Mouse (Mus musculus) bone marrow, adult 2 months (tissue): ENCODE results near the gene Rsl24d1. TPM values are rescaled to one million over a fixed set of nuclear protein-coding genes. Genes with fewer than 3 reads are reported as not detected.
A peak's percentile ranks its signal among the peaks of the same experiment; 100 is the strongest.
"Not testable (repeated sequence)": the region's sequence is repeated elsewhere in the genome, so short reads cannot be mapped to it uniquely, and the experiment has no call there.

Source experiments
- H3K27ac ChIP-seq: fragments of 200-500 bp; 2 replicates; pipeline ENCODE4 v1.5.1; 2012; ENCODE audit warnings: low read depth, mild to moderate bottlenecking, control low read depth, inconsistent platforms, low read length; ENCODE audit not compliant: control insufficient read depth, poor library complexity, insufficient read depth
- H3K4me1 ChIP-seq: fragments of 200-500 bp; 2 replicates; pipeline ENCODE4 v1.6.1; 2011; ENCODE audit warnings: low read length; ENCODE audit not compliant: control insufficient read depth, insufficient read depth
- H3K4me3 ChIP-seq: fragments of 200-500 bp; replicated peaks from 2 replicates; pipeline ENCODE3; 2011; ENCODE audit warnings: mild to moderate bottlenecking, low read depth, low read length, control low read depth; ENCODE audit not compliant: control insufficient read depth
- CTCF ChIP-seq: fragments of 200-500 bp; IDR thresholded peaks from 2 replicates; pipeline ENCODE4 v1.5.1; 2011; ENCODE audit warnings: low read length, control low read depth; ENCODE audit not compliant: control insufficient read depth, insufficient read depth
- POLR2A ChIP-seq: fragments of 200-500 bp; IDR thresholded peaks from 2 replicates; pipeline ENCODE4 v1.6.1; 2011; ENCODE audit warnings: low read depth, mild to moderate bottlenecking, control low read depth, low read length, borderline replicate concordance; ENCODE audit not compliant: control insufficient read depth
- WGBS: fragments of 180-500 bp; shearing (Covaris S2); methylation state at CpG from one replicate; pipeline ENCODE4 v1.1.7; 2018; 5-methylcytosine and 5-hydroxymethylcytosine counted together
- polyA plus RNA-seq: library from polyadenylated mRNA; stranded (reverse); fragments of >200 nt; gene quantifications from 2 replicates; pipeline ENCODE4 v1.2.4, GENCODE M21; 2011; ENCODE audit warnings: low replicate concordance; ENCODE audit not compliant: missing spikeins, insufficient read depth, insufficient read length

The Rsl24d1 gene
- polyA plus RNA-seq, 1 experiment, result 47.4 TPM

GRCm38 (mm10) chr9:73073169-73073568 is 40.1 kb upstream of the Rsl24d1 start:
- Histone ChIP-seq H3K27ac (peak overlapping the region; percentile 92), H3K4me1 (peaks cover 12% of the 10 kb centered on the region; the same call in 1 of the 2 replicates), H3K4me3 (peak overlapping the region; percentile 15)
- 3% methylated on average over 5 of the region's 5 CpGs for WGBS
- no peak for TF ChIP-seq CTCF
- TF ChIP-seq POLR2A, result no peak

DNA sequence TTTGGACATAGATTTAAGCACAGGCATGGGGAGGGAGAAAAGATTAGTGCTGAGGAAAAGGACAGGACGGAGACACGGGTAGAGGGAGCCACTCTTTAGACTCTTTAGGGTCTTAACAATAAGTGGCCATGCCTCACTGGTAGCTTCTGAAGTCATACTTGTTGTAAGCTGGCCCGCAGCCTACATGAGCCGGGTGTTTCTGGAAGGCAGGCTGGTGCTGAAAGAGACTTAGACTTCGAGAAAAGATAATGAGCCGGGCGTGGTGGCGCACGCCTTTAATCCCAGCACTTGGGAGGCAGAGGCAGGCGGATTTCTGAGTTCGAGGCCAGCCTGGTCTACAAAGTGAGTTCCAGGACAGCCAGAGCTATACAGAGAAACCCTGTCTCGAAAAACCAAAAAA is 33.9 kb upstream of the Rsl24d1 start:
- H3K4me3 ChIP-seq, H3K4me1 ChIP-seq, H3K27ac ChIP-seq: not testable (repeated sequence)
- WGBS, result 82% methylated on average over 11 of the region's 12 CpGs

DNA sequence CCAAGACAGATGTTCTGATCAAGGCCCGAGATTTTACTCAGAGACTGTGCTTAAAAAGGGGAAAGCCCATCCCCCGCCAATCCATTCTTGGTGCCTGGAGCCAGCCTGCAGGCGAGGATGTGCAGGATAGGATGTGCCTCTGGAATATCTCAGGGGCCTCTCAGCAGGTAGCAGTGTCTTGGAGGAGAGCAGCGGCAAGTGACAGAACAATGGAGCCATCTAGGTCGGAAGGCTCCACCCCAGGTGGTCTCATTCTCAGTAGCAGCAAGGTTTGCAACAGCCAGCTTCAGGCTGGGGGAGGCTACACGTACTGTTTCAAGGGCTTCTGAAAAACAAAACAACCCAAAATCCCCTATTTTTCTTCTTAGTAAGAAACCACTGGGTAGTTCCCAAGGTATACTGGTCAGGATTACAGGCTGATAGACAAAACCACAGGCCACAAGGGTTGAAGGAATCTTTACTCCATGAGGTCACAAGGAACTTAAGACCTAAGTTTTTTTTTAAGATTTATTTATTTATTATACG is 33.4 kb upstream of the Rsl24d1 start:
- H3K4me3 ChIP-seq, result no peak overlapping the region
- peaks cover 8% of the 10 kb centered on the region for H3K4me1 ChIP-seq
- no peak for TF ChIP-seq POLR2A
- no peak for TF ChIP-seq CTCF
- H3K27ac ChIP-seq, result no peak overlapping the region
- 77% methylated on average over 7 of the region's 7 CpGs for WGBS

DNA sequence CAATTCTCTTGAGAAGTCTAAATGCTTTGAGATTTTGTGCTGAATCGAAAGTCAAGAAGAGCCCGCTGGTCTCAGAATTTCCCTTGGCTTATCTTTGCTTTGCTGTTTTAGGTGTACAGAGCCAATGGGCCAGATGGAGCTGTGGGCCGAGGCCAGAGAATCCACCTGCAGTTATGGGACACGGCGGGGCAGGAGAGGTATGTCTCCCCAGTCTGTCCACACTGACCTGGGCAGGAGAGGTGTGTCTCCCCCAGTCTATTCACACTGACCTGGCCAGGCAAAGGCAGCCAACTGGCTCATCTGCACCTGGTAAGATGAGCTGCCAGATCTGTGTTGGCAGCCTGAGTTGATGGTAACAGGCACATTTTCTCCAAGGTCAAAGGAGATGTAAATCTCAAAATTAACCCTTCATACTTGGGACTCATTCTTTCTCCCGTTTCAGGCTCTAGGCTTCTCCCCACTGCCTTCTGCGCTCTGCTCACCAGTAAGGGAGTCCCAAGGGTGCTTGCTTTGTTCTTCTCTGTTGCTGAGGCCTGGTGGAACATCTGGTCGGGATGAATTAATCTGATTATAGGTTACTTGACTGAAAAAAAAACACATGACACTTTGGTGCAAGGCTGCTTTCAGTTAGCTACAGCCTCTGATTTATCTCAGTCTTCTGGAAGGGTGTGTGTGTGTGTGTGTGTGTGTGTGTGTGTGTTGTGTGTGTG is 30.8 kb upstream of the Rsl24d1 start:
- Histone ChIP-seq H3K4me1 (peaks cover 11% of the 10 kb centered on the region), H3K27ac (no peak overlapping the region), H3K4me3 (no peak overlapping the region)
- 81% methylated on average over 8 of the region's 8 CpGs for WGBS
- TF ChIP-seq POLR2A (no peak), CTCF (no peak)

DNA sequence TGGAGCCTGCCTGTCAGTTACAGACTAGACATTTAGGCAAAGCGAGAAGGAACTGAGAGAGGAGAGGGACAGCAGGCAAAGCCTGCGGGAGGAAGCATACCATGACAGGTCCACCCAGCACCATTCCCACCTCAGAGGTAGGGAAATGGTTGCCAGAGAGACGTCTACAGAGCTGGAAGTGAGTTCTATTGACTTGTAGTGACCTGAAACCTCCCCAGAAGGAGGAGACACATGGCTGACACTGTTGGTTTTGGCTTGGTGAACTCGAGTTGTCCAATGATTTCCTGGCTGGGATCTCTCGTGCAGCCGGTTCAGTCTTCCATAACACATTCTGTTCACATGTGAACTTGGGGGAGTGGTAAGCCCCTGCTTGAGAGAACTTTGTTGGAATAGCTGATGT is 29.3 kb upstream of the Rsl24d1 start:
- peaks cover 14% of the 10 kb centered on the region for H3K4me1 ChIP-seq
- TF ChIP-seq CTCF, result no peak
- TF ChIP-seq POLR2A, result no peak

DNA sequence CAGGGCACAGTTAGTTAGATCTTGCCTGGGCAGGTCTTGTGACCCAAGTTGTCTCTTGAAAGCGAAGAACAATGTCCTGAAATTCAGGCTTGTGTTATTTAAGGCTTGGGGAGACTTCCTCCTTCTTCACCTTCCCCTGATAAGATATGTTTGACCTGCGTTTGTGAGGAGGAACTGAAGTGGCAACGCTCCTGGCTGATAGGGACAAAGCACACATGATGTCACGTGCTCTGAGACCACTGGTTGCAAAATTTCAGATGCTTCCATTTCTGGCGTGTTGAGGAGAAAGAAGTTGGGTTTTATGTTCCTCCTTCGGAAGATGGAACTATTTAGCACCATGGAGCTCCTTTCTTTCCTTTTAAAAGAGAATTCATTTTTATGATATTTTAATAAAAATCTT is 27.4 kb upstream of the Rsl24d1 start:
- no peak overlapping the region for H3K4me3 ChIP-seq
- H3K27ac ChIP-seq, result peak overlapping the region; percentile 80
- peaks cover 16% of the 10 kb centered on the region for H3K4me1 ChIP-seq
- TF ChIP-seq POLR2A, result no peak
- TF ChIP-seq CTCF, result no peak
- WGBS, result 8% methylated on average over 6 of the region's 6 CpGs

More for the DNA sequence above, 29.3 kb upstream of the Rsl24d1 start:
- Histone ChIP-seq H3K4me3 (no peak overlapping the region), H3K27ac (peak overlapping the region; percentile 75)
- WGBS, result 40% methylated on average over 6 of the region's 6 CpGs

DNA sequence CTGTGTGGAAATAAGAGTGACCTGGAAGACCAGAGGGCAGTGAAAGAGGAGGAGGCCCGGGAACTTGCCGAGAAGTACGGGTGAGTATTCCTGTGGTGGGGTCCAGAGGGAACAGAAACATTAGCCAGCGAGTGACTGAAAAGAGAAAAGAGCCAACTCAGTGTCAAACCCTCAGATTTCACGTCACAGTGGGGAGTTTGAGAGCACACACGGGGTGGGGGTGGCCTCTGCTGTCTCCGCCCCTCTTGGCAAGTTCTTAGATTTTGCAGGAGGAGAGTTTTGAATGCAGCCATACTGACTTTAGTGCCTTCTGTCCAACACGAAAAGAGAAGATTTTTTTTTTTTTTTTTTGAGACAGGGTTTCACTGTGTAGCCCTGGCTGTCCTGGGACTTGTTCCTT is 26.1 kb upstream of the Rsl24d1 start:
- 37% methylated on average over 8 of the region's 8 CpGs for WGBS
- H3K4me1 ChIP-seq, result peaks cover 16% of the 10 kb centered on the region
- H3K27ac ChIP-seq, result peak overlapping the region; percentile 87
- no peak overlapping the region for H3K4me3 ChIP-seq
- TF ChIP-seq CTCF (no peak), POLR2A (no peak)

DNA sequence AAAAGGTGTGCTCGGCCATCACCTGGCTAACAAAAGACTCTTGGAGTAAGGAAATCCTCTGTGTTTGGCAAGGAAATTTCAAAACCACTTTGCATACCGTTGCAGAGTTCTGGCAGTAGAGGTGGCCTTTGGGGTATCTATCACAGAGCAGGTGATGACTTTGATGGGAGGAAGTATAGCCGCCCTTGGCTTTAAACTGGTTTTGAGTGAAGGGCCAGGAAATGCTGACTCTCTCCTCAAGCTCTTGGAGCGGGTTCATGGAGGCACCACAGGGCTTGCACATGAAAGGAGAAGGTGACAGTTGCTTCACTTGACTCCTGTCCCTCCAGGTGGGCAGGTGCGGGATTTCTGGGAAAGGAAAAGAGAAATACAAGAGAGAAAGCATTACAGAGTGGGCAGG is 25.6 kb upstream of the Rsl24d1 start:
- Histone ChIP-seq H3K27ac (peak overlapping the region; percentile 87), H3K4me3 (no peak overlapping the region)
- TF ChIP-seq POLR2A, result no peak
- TF ChIP-seq CTCF, result no peak

More for the DNA sequence above, 25.6 kb upstream of the Rsl24d1 start:
- WGBS, result 25% methylated on average over 5 of the region's 5 CpGs
- peaks cover 16% of the 10 kb centered on the region for H3K4me1 ChIP-seq
